Comparison of ENCODE assay signal across 8 mouse cellular contexts in the genomic region with DNA sequence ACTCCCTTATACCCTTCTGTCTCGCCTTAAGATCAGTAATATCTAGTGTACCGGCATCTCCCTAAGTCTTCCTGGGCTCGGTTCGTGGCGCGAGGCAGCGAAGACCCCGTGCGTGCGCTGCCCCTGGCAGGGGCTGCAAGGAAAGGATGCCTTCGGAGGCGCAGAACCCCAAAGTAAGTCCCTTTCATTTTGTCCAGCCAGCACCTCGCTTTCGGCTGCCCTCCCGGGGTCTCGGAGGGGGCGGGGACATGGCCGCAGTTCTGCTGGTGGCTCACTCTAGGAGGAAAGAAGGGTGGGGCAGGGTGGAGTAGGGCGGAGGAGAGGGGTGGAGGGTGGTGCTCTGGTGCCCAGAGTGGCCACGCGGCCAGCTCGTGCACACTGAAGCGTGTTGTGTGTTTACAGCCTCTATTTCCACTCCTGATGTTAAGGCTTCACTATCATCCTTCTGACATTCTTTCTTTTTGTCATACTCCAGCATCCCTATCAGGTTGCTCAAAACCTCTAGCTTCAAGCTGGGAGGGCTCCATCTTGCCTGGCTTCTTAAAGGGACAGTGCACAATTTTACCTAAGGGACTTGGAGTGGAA. TPM values are rescaled to one million over a fixed set of nuclear protein-coding genes. Genes with fewer than 3 reads are reported as not detected.
DNase-seq lines count a peak whose midpoint lies in the region; ATAC-seq lines count a peak whose summit lies in the region.

No protein-coding gene starts in this region.

- H3K36me3 ChIP-seq in heart, embryonic 15.5 days = no peaks in the 10 kb centered on the region
- H3K36me3 ChIP-seq in liver, embryonic 15.5 days (replicated peaks) = no peaks in the 10 kb centered on the region
- H3K36me3 ChIP-seq in neural tube, embryonic 14.5 days (ENCODE audit: control insufficient read depth, insufficient read depth, low read length) = no peaks in the 10 kb centered on the region

- no peaks in the 10 kb centered on the region for H3K9me3 ChIP-seq in heart, embryonic 15.5 days (replicated peaks)
- no peaks in the 10 kb centered on the region for H3K9me3 ChIP-seq in liver, embryonic 15.5 days (replicated peaks)
- H3K9me3 ChIP-seq in neural tube, embryonic 14.5 days (ENCODE audit: control insufficient read depth, low read length) = no peaks in the 10 kb centered on the region

- H3K27ac ChIP-seq in heart, embryonic 15.5 days = no peak overlapping the region
- H3K27ac ChIP-seq in liver, embryonic 15.5 days (replicated peaks) = no peak overlapping the region
- H3K27ac ChIP-seq in neural tube, embryonic 14.5 days (ENCODE audit: low read depth, low read length) = peak overlapping the region; percentile 55

- H3K27me3 ChIP-seq in heart, embryonic 15.5 days = no peaks in the 10 kb centered on the region
- 0 out of 2 replicates have a peak, but pooled peaks cover 3% of the 10 kb centered on the region for H3K27me3 ChIP-seq in liver, embryonic 15.5 days
- no peaks in the 10 kb centered on the region for H3K27me3 ChIP-seq in neural tube, embryonic 14.5 days (ENCODE audit: control insufficient read depth, insufficient read depth, low read length)

- H3K4me3 ChIP-seq in heart, embryonic 15.5 days = peak overlapping the region; percentile 65
- peak overlapping the region; percentile 57 for H3K4me3 ChIP-seq in liver, embryonic 15.5 days (replicated peaks)
- H3K4me3 ChIP-seq in neural tube, embryonic 14.5 days (ENCODE audit: low read depth, low read length) = peak overlapping the region; percentile 50

- H3K4me2 ChIP-seq in heart, embryonic 15.5 days = peak overlapping the region; percentile 75
- H3K4me2 ChIP-seq in liver, embryonic 15.5 days = peak overlapping the region; percentile 75
- peak overlapping the region; percentile 49 for H3K4me2 ChIP-seq in neural tube, embryonic 14.5 days (ENCODE audit: low read depth, low read length)

- no peaks in the 10 kb centered on the region for H3K4me1 ChIP-seq in heart, embryonic 15.5 days (replicated peaks)
- H3K4me1 ChIP-seq in liver, embryonic 15.5 days (replicated peaks) = peaks cover 14% of the 10 kb centered on the region
- no peaks in the 10 kb centered on the region for H3K4me1 ChIP-seq in neural tube, embryonic 14.5 days (ENCODE audit: control insufficient read depth, insufficient read depth, low read length)

- WGBS in heart, embryonic 15.5 days = 14% methylated on average over 23 of the region's 23 CpGs
- 13% methylated on average over 23 of the region's 23 CpGs for WGBS in liver, embryonic 15.5 days (ENCODE audit: insufficient replicate concordance)
- WGBS in neural tube, embryonic 14.5 days = 16% methylated on average over 18 of the region's 23 CpGs

- peak; percentile 74 for DNase-seq in A20 (ENCODE audit: low read depth, low spot score)
- DNase-seq in embryo, embryonic 9.5 days (ENCODE audit: extremely low spot score) = peak; percentile 47
- peak; percentile 2 to 42 for DNase-seq in kidney, postnatal 25 days
- peak; percentile 22 for DNase-seq in thymus, postnatal 4 days

- peak; percentile 71 for ATAC-seq in activated CD4-positive, CD25-positive, alpha-beta regulatory T cell, adult 4 months
- ATAC-seq in heart, embryonic 15.5 days (replicated peaks; ENCODE audit: insufficient number of reproducible peaks, insufficient read depth, low FRiP score, low read depth) = no peak; the same call in 1 of the 2 replicates
- ATAC-seq in liver, embryonic 15.5 days (ENCODE audit: insufficient read depth) = peak; percentile 90
- ATAC-seq in neural tube, embryonic 14.5 days (ENCODE audit: low read depth) = peak; percentile 96

- H3K9ac ChIP-seq in heart, embryonic 15.5 days = peak overlapping the region; percentile 41; the same call in 1 of the 2 replicates
- no peak overlapping the region for H3K9ac ChIP-seq in liver, embryonic 15.5 days
- H3K9ac ChIP-seq in neural tube, embryonic 14.5 days (replicated peaks; ENCODE audit: low read depth, low read length) = peak overlapping the region; percentile 57

RNA-seq across cellular contexts. Expression of a gene that starts 0.7 kb away (rescaled TPM):
- polyA plus RNA-seq in activated CD4-positive, CD25-positive, alpha-beta regulatory T cell, adult 4 months (2017; shearing (Covaris generic)) = under 1 TPM; 0.78 to 0.84 TPM
- 0.62 and 0.67 TPM in 2 replicates for polyA plus RNA-seq in heart, embryonic 15.5 days (2015; fragmentation: Nextera tagmentation; extraction: Ambion mirVana)
- polyA plus RNA-seq in liver, embryonic 15.5 days (2015; fragmentation: Nextera tagmentation; extraction: Ambion mirVana) = 0.15 and 0.22 TPM in 2 replicates
- polyA plus RNA-seq in neural tube, embryonic 14.5 days (2014; fragmentation: Nextera tagmentation; extraction: Ambion mirVana) = 4.2 and 5.6 TPM in 2 replicates

Comparison
In these comparisons a context has a peak if more than half of its experiments do, and no peak if none do; other contexts are left out.
1. DNase-seq: peak in every context shown above with its lines; median percentile 74 in A20; 47 in embryo, embryonic 9.5 days; 22 in kidney, postnatal 25 days; 22 in thymus, postnatal 4 days.